Mouse (Mus musculus) kidney, embryonic 14.5 days (tissue): ENCODE results near the gene Unc93a2. TPM values are rescaled to one million over a fixed set of nuclear protein-coding genes. Genes with fewer than 3 reads are reported as not detected.

Source experiments
- polyA plus RNA-seq: library from polyadenylated mRNA; unstranded; fragments of >200 nt; fragmentation: Nextera tagmentation; extraction: Ambion mirVana; gene quantifications from 2 replicates; pipeline ENCODE4 v1.2.1, GENCODE M21; 2014

The Unc93a2 gene
- polyA plus RNA-seq, 1 experiment from 2014 or later, result not detected

Other genes starting within 250 kb of the Unc93a2 start
- gene Rps6ka2, start 215.3 kb downstream of the Unc93a2 start, polyA plus RNA-seq, result 18.3 and 30.7 TPM in 2 replicates
- not detected in 2 replicates for gene Tcp10a, start 60.8 kb downstream of the Unc93a2 start, polyA plus RNA-seq
- gene Ttll2, start 32.8 kb downstream of the Unc93a2 start, polyA plus RNA-seq, result not detected in 2 replicates
- not detected in 2 replicates for gene Gm49630, start 13.5 kb downstream of the Unc93a2 start, polyA plus RNA-seq